Mouse (Mus musculus) kidney, adult 2 months (tissue): ENCODE data around the gene Asphd2. TPM values are rescaled to one million over a fixed set of nuclear protein-coding genes. Genes with fewer than 3 reads are reported as not detected.

Experiments
- DNase-seq: peaks from one replicate; pipeline ENCODE4 v3.0.0; 2021
- H3K27ac ChIP-seq: fragments of 200-500 bp; 2 replicates; pipeline ENCODE4 v1.5.1; 2012; ENCODE audit warnings: low read depth, low read length, control low read depth, inconsistent platforms; ENCODE audit not compliant: insufficient read depth
- H3K27me3 ChIP-seq: fragments of 200-500 bp; replicated peaks from 2 replicates; pipeline ENCODE4 v1.6.1; 2012; ENCODE audit warnings: mild to moderate bottlenecking, moderate library complexity, low read length, inconsistent platforms; ENCODE audit not compliant: control insufficient read depth, insufficient read depth
- H3K36me3 ChIP-seq: fragments of 200-500 bp; 2 replicates; pipeline ENCODE4 v1.6.1; 2012; ENCODE audit warnings: mild to moderate bottlenecking, moderate library complexity, low read length, inconsistent platforms; ENCODE audit not compliant: control insufficient read depth, insufficient read depth
- H3K4me1 ChIP-seq: fragments of 200-500 bp; 2 replicates; pipeline ENCODE4 v1.6.1; 2011; ENCODE audit warnings: low read length; ENCODE audit not compliant: control insufficient read depth, insufficient read depth
- H3K4me3 ChIP-seq: fragments of 200-500 bp; 2 replicates; pipeline ENCODE4 v1.5.1; 2011; ENCODE audit warnings: mild to moderate bottlenecking, low read depth, low read length, control low read depth; ENCODE audit not compliant: insufficient read depth
- CTCF ChIP-seq: fragments of 200-500 bp; conservative IDR thresholded peaks from 2 replicates; pipeline ENCODE4 v1.5.1; 2011; ENCODE audit warnings: low read depth, mild to moderate bottlenecking, control low read depth, low read length, moderate library complexity, mixed read lengths; ENCODE audit not compliant: insufficient read depth, insufficient read length
- POLR2A ChIP-seq: fragments of 200-500 bp; IDR thresholded peaks from one replicate; pipeline ENCODE4 v1.6.1; 2011; ENCODE audit warnings: low read depth, low read length, control low read depth
- WGBS: fragments of 180-500 bp; shearing (Covaris S2); methylation state at CpG from one replicate; pipeline ENCODE4 v1.1.7; 2018; 5-methylcytosine and 5-hydroxymethylcytosine counted together
- polyA plus RNA-seq: library from polyadenylated mRNA; depleted of rRNA; stranded (reverse); fragments of >200 nt; gene quantifications from 2 replicates; pipeline ENCODE4 v1.2.3, GENCODE M21; 2012; rRNA removed

The Asphd2 gene
- polyA plus RNA-seq, 1 experiment, result 0.45 TPM

DNA sequence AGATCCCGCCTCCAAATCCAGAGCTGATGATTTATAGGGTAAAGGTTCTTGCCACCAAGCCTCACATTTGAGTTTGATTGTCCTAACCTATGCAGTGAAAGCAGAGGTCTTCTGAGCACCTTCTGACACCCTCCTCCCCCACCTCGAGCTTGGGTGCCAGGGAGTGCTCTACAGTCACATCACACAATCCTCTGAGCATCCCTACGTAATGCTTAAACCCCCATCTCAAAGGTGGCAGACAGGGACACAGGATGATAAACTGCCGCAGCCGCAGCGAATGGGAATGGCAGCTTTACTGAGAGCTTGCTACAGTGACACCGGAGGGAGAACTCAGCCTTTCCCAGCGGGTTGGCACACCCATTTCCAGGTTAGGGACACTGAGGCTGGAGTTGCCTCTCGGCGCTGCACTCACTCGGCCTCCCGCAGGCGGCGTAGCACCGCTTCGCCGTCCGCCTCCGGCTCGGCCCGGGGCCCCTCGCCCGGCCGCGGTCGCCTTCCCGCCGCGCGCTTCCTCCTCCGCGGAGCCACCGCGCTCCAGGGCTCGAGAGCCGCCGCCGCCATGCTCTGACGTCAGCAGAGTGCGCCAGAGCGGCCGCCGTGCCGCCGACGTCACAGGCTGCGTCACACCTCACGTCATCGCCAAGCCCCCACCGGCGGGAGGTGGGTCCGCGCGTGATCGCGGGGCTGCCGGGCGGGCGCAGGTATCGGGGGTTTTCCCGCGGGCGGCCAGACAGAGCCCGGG lies 52.0 kb downstream of the Asphd2 start, which contains the start of the genes Srrd and Hps4:
Gene Srrd, minus strand, starts transcription at position 578 of the 742 bp plus-strand sequence.
Gene Hps4, plus strand, starts transcription at position 621 of the 742 bp plus-strand sequence.
- H3K4me3 ChIP-seq, result peak within 1 kb of the TSS; percentile 68
- H3K27me3 ChIP-seq, result no peaks in the 10 kb centered on the region
- peaks cover 12% of the 10 kb centered on the region; the same call in 1 of the 2 replicates for H3K4me1 ChIP-seq
- no peak for TF ChIP-seq CTCF
- no peak for TF ChIP-seq POLR2A
- DNase-seq, result peak; percentile 87
- H3K36me3 ChIP-seq, result no peaks in the 10 kb centered on the region
- 1% methylated on average over 64 of the region's 64 CpGs for WGBS
- no peak within 1 kb of the TSS for H3K27ac ChIP-seq

GRCm38 (mm10) chr5:112339215-112339614 lies 55.5 kb downstream of the Asphd2 start:
- Histone ChIP-seq H3K27ac (no peak overlapping the region), H3K36me3 (peaks cover 5% of the 10 kb centered on the region; the same call in 1 of the 2 replicates), H3K4me1 (peaks cover 9% of the 10 kb centered on the region; the same call in 1 of the 2 replicates), H3K27me3 (no peaks in the 10 kb centered on the region), H3K4me3 (no peak overlapping the region)
- TF ChIP-seq POLR2A, result no peak
- TF ChIP-seq CTCF, result no peak
- no peak for DNase-seq
- 52% methylated on average over 7 of the region's 7 CpGs for WGBS

GRCm38 (mm10) chr5:112337004-112337403 lies 57.7 kb downstream of the Asphd2 start:
- Histone ChIP-seq H3K4me1 (no peaks in the 10 kb centered on the region), H3K27me3 (no peaks in the 10 kb centered on the region), H3K27ac (no peak overlapping the region), H3K36me3 (peaks cover 6% of the 10 kb centered on the region; the same call in 1 of the 2 replicates), H3K4me3 (no peak overlapping the region)
- no peak for DNase-seq
- WGBS, result 95% methylated on average over 22 of the region's 22 CpGs
- TF ChIP-seq CTCF, result no peak
- TF ChIP-seq POLR2A, result no peak

GRCm38 (mm10) chr5:112335473-112335872 lies 59.2 kb downstream of the Asphd2 start:
- H3K27me3 ChIP-seq, result no peaks in the 10 kb centered on the region

More at GRCm38 (mm10) chr5:112335473-112335872, 59.2 kb downstream of the Asphd2 start:
- WGBS, result 15% methylated on average over 2 of the region's 2 CpGs
- Histone ChIP-seq H3K36me3 (peaks cover 6% of the 10 kb centered on the region; the same call in 1 of the 2 replicates), H3K4me3 (no peak overlapping the region), H3K4me1 (no peaks in the 10 kb centered on the region), H3K27ac (no peak overlapping the region)
- DNase-seq, result peak; percentile 60
- TF ChIP-seq CTCF (peak; percentile 77), POLR2A (no peak)

Other genes with a start within 250 kb of the Asphd2 start
- 0.35 TPM in 1 of 2 replicates, not detected in the other for gene Cryba4, start 142.3 kb downstream of the Asphd2 start, polyA plus RNA-seq
- gene Crybb1, start 139.1 kb downstream of the Asphd2 start, polyA plus RNA-seq, result 0.14 TPM in 1 of 2 replicates, not detected in the other
- 37.6 and 42.0 TPM in 2 replicates for gene Tpst2, start 118.2 kb downstream of the Asphd2 start, polyA plus RNA-seq
- gene Tfip11, start 68.5 kb downstream of the Asphd2 start, polyA plus RNA-seq, result 26.7 and 29.1 TPM in 2 replicates
- 31.2 and 39.3 TPM in 2 replicates for gene Srrd, start 51.8 kb downstream of the Asphd2 start, polyA plus RNA-seq
- 43.5 and 54.3 TPM in 2 replicates for gene Hps4, start 51.8 kb downstream of the Asphd2 start, polyA plus RNA-seq
- not detected in 2 replicates for gene Gm6583, start 38.8 kb downstream of the Asphd2 start, polyA plus RNA-seq
- gene Gm6588, start 54.6 kb upstream of the Asphd2 start, polyA plus RNA-seq, result not detected in 2 replicates
- 0.17 and 0.20 TPM in 2 replicates for gene Sez6l, start 182.3 kb upstream of the Asphd2 start, polyA plus RNA-seq